Mouse (Mus musculus) lung, postnatal 10 days (tissue): ENCODE data around the gene B230217C12Rik.
A peak's percentile ranks its signal among the peaks of the same experiment; 100 is the strongest.
"Not testable (repeated sequence)": the region's sequence is repeated elsewhere in the genome, so short reads cannot be mapped to it uniquely, and the experiment has no call there.

ENCODE experiments used
- DNase-seq: peaks from one replicate; pipeline ENCODE4 v3.0.0; 2021

B230217C12Rik gene

DNA sequence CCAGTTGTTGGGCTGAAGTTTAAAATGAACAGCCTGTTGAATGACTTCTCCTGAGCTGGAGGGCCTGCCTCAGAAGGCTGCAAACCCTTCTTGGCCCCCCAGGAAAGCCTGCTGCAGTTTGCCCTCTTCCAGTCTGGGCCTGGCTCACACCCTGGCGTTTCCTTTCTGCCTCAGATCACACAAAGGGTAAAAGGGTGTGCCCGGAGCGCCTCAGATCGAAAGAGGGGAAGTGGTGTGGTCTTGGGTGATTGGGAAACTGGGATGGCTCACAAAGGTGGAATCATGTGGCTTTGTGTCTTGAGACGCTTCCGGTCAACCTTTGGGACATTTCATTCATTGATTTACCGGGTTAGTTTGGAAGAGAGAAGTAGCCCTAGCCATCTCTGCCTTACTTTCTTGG, 14.2 kb upstream of the B230217C12Rik start:
- no peak for DNase-seq

- no peak for DNase-seq
Measured at GRCm38 (mm10) chr11:97827654-97828053, 12.9 kb upstream of the B230217C12Rik start.

- DNase-seq, result no peak
Measured at GRCm38 (mm10) chr11:97829365-97829764, 11.2 kb upstream of the B230217C12Rik start.

GRCm38 (mm10) chr11:97829913-97830476, 10.6 kb upstream of the B230217C12Rik start:
- DNase-seq, result no peak

DNA sequence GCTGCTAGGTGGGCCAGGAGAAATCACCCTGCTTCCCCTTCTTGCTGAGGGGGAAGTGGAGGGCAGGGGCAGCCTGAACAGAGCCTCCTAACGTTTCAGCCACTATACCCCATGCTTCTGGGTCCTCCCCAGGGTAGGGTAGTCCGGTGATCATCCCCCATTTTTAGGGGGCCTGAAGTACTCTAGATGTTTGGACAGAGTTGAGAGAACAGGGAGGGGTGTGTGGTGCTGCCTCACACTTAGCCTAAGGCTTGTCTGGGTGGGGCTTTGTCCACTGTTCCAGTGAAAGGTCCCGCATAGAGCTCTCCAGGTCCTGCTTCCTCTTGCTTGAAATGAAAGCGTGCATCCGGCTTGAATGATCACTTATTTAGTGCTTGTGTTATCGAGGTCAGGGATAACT, 10.1 kb upstream of the B230217C12Rik start:
- DNase-seq, result no peak

- no peak for DNase-seq
Measured at GRCm38 (mm10) chr11:97832001-97832400, 8.6 kb upstream of the B230217C12Rik start.

- peak; percentile 3 for DNase-seq
Measured at GRCm38 (mm10) chr11:97833352-97833751, 7.2 kb upstream of the B230217C12Rik start.

- no peak for DNase-seq
Measured at GRCm38 (mm10) chr11:97836541-97836940, 4.0 kb upstream of the B230217C12Rik start.

DNA sequence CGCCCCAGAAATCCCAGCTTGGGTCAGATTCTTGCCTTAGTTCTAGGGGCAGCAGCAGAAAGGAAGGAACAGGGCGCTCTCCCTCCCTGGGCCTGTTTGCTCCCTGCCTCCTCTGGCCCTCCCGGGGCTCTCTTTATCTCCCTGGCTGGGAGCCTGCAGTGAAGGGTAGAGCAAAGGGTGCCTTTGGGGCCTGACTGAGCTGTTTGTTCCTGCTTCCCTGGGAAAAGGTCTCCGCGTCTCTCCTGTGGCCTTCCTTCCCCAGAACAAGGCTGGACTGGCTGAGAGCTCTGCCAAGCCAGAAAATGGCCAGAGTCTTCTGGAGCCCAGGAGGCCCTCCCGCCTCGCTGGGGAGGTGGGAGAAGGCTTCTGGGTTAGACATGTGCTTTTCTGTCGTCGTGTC, 3.5 kb upstream of the B230217C12Rik start:
- DNase-seq, result not testable (repeated sequence)

GRCm38 (mm10) chr11:97837641-97838149, 2.9 kb upstream of the B230217C12Rik start:
- DNase-seq, result no peak

- no peak for DNase-seq
Measured at GRCm38 (mm10) chr11:97838779-97839440, 1.7 kb upstream of the B230217C12Rik start.

- no peak for DNase-seq
Measured at GRCm38 (mm10) chr11:97839441-97840134, 992 bp upstream of the B230217C12Rik start.

DNA sequence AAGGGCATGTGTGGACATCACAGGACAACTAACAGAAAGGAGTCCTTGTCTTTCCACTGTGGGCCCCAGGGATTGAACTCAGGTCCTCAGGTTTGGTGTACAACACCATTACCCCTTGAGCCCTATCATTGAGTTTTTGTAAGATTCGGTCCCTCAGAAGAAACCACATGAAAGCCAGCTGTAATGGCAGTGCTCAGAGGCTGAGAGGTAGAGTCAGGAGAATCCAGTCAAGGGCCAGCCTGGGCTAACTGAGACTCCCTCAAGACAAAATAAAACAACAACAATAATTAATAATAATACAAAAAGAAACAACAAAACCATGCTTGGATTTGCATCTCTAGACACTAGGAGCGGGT, 467 bp upstream of the B230217C12Rik start:
- no peak for DNase-seq

GRCm38 (mm10) chr11:97840991-97841661, 546 bp downstream of the B230217C12Rik start:
- DNase-seq, result peak; percentile 74

DNA sequence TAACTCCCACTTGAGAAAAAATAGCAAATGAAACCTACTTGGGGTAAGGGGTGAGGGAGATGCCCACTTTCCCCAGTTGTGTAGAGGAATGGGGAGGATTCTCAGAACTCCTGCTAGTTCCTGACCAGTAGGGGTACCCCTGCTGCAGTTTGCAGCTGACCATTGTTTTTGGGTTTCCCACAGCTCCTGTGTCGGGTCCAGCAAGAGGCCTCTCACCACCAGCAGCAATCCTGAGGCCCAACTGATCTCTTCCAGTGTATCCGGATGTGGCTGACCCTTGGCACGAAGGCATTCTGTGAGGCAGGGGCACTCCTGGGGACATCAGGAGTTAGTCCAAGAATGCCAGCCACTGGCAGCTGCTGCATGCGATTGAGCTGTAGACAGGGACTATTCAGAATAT, 1.4 kb downstream of the B230217C12Rik start:
- DNase-seq, result no peak

- DNase-seq, result no peak
Measured at GRCm38 (mm10) chr11:97850367-97850766, 9.8 kb downstream of the B230217C12Rik start.

- DNase-seq, result no peak
Measured at GRCm38 (mm10) chr11:97851601-97852000, 11.0 kb downstream of the B230217C12Rik start.

DNA sequence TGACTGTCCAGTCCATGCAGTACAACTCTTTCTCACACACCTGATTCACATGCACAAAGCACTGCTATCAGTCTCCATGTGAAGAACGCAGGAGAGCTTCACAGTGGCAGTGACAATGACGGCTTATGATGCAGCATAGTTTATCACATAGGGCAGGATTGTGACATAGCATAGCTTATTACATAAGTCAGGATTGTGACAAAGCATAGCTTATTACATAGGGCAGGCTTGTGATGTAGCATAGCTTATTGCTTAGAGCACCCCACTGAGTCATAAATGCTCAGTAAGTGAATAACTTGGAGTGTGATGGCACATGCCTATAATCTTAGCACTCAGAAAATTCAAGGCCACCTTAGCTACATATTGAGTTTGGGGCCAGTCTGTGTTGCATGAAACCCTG, 14.9 kb downstream of the B230217C12Rik start:
- no peak for DNase-seq

DNA sequence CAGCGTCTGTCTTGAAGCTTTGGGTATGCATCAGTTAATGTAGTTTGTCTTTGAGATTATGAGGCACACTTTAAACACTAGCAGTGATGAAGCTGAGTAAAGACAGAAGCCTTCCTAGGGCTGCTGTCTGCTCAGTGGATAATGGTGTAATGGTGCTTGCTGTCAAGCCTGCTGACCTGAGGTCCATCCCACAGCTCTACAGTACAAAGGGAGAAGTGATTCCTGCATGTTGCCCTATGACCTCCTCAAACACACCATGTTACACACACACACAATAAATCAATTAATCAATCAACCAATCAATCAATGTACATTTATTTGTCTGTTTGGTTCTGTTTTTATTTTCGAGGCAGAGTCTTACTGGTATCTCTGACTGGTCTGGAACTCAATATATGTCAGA, 21.6 kb downstream of the B230217C12Rik start:
- DNase-seq, result no peak

GRCm38 (mm10) chr11:97865421-97865820, 24.8 kb downstream of the B230217C12Rik start:
- no peak for DNase-seq

- DNase-seq, result no peak
Measured at GRCm38 (mm10) chr11:97866091-97866888, 25.7 kb downstream of the B230217C12Rik start.

DNA sequence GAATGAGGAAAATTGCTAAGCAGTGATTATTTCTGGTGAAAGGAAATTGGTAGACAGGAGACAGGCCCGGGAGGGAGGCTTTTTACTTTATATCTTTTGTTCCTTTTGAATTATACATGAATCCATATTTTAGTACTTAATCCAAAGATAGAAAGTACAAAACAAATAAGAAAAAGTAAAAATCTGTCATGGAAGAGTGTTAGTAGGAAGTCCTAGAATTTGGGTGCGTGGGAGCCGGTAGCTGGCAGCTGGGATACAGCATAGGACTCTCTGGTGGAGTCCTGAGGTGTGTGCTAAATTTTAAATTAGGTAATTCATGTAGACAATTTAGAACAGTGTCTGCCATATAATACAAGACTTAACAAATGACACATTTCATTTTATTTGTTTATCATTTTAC, 27.0 kb downstream of the B230217C12Rik start:
- no peak for DNase-seq

DNA sequence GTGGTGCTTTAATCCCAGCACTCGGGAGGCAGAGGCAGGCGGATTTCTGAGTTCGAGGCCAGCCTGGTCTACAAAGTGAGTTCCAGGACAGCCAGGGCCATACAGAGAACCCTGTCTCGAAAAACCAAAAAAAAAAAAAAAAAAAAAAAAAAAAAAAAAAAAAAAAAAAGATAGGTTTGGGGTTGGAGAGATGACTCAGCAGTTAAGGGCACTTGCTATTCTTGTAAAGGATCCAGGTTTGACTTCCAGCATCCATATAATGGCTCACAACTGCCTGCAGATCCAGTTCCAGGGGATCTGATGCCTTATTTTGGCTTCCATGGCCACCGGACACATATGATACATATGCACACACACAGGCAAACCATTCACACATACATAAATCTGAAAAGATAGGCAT, 31.8 kb downstream of the B230217C12Rik start:
- DNase-seq, result not testable (repeated sequence)
